Mouse (Mus musculus): Measurements from ENCODE around the gene Iqsec1. TPM values are rescaled to one million over a fixed set of nuclear protein-coding genes. Genes with fewer than 3 reads are reported as not detected.

Gene Iqsec1
- total RNA-seq, 2 experiments from 2014 or later: 63.8 to 111 TPM

- peak; percentile 81 for DNase-seq
- peak; percentile 90 for TF ChIP-seq CTCF (IDR thresholded peaks at IDR 0.05)
- Histone ChIP-seq H3K4me3 (peak overlapping the region; percentile 41), H3K27ac (peak overlapping the region; percentile 64)
- intact Hi-C loops (cut with DNase I): loop anchor here (2.0 kb wide), 1 partner anchor 122 kb away; no protein-coding TSS in a partner anchor
Measured at GRCm38 (mm10) chr6:90607196-90607595, 381.3 kb downstream of the Iqsec1 start.

DNA sequence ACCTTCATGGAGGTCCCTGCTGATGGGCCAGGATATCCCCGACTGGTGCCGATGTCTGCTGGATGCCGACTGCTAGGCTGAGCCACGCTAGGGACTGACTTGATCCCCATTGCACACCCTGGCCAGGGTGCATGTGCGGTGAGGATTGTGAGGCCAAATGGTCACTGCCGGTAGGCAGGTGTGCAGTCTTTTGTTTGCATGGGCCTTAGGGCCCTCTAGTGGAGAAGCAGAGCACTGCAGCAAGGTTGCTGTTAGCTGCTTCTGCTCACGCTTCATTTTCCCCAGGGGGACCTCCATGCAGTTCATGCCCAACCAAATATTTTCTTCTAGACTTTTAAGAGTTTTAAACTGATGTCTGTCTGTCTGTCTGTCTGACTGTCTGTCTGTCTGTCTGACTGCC lies 381.9 kb downstream of the Iqsec1 start:
- peak overlapping the region; percentile 41 for H3K4me3 ChIP-seq
- DNase-seq: peak; percentile 72
- H3K27ac ChIP-seq: peak overlapping the region; percentile 64
- peak; percentile 82 for TF ChIP-seq CTCF (IDR thresholded peaks at IDR 0.05)
- intact Hi-C loops (cut with DNase I): loop anchor here (2.0 kb wide), 1 partner anchor 122 kb away; no protein-coding TSS in a partner anchor

Small RNA genes within 50 kb of the gene (microRNA-seq; reads per million reads assigned to microRNA genes)
- gene Gm24816: not detected

Other genes starting within 250 kb of the Iqsec1 start
- gene Nup210, start 128.1 kb upstream of the Iqsec1 start, total RNA-seq (2021): 10 to 100 TPM; 18.8 to 31.7 TPM
- 1 to 10 TPM; 5.1 to 6.5 TPM for gene Hdac11, start 168.0 kb upstream of the Iqsec1 start, total RNA-seq (2021)
- 10 to 100 TPM; 43.6 to 64.7 TPM for gene Fbln2, start 223.8 kb upstream of the Iqsec1 start, total RNA-seq (2021)

Data from gastrocnemius, adult 2 months (tissue).